Mouse (Mus musculus) stomach, postnatal 0 days (tissue): ENCODE measurements at regions not wholly inside any gene's neighbourhood (a gene's known extent, or its start where the extent isn't known, plus 50 kb on each side); places are given as distances from the start of the nearest gene placed in this dataset.

ENCODE experiments used
- ATAC-seq: fragments of 200-750 bp; cut with Nextera tagmentation; 2 replicates; pipeline ENCODE4 v1.8.0; 2017; ENCODE audit not compliant: low FRiP score, low TSS enrichment
- DNase-seq: peaks from one replicate; pipeline ENCODE4 v3.0.0-alpha.2; 2016; ENCODE audit warnings: low spot score
- H3K27ac ChIP-seq: fragments of 300-500 bp; sonication (generic); replicated peaks from 2 replicates; pipeline ENCODE4 v1.5.1; 2014; ENCODE audit warnings: mild to moderate bottlenecking, control low read depth
- H3K27me3 ChIP-seq: fragments of 300-500 bp; sonication (generic); 2 replicates; pipeline ENCODE4 v1.6.1; 2014; ENCODE audit warnings: low read length; ENCODE audit not compliant: control insufficient read depth, insufficient read depth
- H3K36me3 ChIP-seq: fragments of 300-500 bp; sonication (generic); 2 replicates; pipeline ENCODE4 v1.6.1; 2014; ENCODE audit warnings: low read length, mixed read lengths; ENCODE audit not compliant: control insufficient read depth, insufficient read depth
- H3K4me1 ChIP-seq: fragments of 300-500 bp; sonication (generic); replicated peaks from 2 replicates; pipeline ENCODE4 v1.6.1; 2014; ENCODE audit warnings: antibody characterized with exemption; ENCODE audit not compliant: control insufficient read depth, insufficient read depth
- H3K4me2 ChIP-seq: fragments of 300-500 bp; sonication (generic); replicated peaks from 2 replicates; pipeline ENCODE4 v1.6.1; 2014; ENCODE audit warnings: low read depth, mild to moderate bottlenecking, control low read depth, moderate library complexity
- H3K4me3 ChIP-seq: fragments of 300-500 bp; sonication (generic); 2 replicates; pipeline ENCODE4 v1.5.1; 2014; ENCODE audit warnings: low read depth, low read length, control low read depth
- H3K9ac ChIP-seq: fragments of 300-500 bp; sonication (generic); 2 replicates; pipeline ENCODE4 v1.6.1; 2014; ENCODE audit warnings: mild to moderate bottlenecking, low read length, control low read depth, mixed read lengths
- H3K9me3 ChIP-seq: fragments of 300-500 bp; sonication (generic); 2 replicates; pipeline ENCODE4 v1.6.1; 2016; ENCODE audit warnings: low read length; ENCODE audit not compliant: control insufficient read depth
- CTCF ChIP-seq: IDR thresholded peaks from 2 replicates; pipeline ENCODE4 v1.5.1; 2016; ENCODE audit warnings: antibody characterized with exemption, low read depth, mild to moderate bottlenecking, moderate library complexity
- EP300 ChIP-seq: optimal IDR thresholded peaks from 2 replicates; pipeline ENCODE3; 2016; ENCODE audit warnings: antibody characterized with exemption
- WGBS: fragments of 180-500 bp; shearing (Covaris S2); extraction: QIAGEN DNeasy Blood & Tissue Kit; methylation state at CpG from one replicate; pipeline ENCODE4 v1.1.7; 2014; 5-methylcytosine and 5-hydroxymethylcytosine counted together

- no peak for TF ChIP-seq EP300
- no peak for TF ChIP-seq CTCF
- no peak overlapping the region for H3K9ac ChIP-seq
- no peaks in the 10 kb centered on the region for H3K36me3 ChIP-seq
- H3K4me2 ChIP-seq: no peak overlapping the region
- no peak overlapping the region for H3K27ac ChIP-seq
- H3K4me3 ChIP-seq: no peak overlapping the region
- H3K4me1 ChIP-seq: no peaks in the 10 kb centered on the region
- WGBS: 71% methylated on average over 6 of the region's 6 CpGs
- no peaks in the 10 kb centered on the region for H3K27me3 ChIP-seq
- ATAC-seq (no peak), DNase-seq (no peak)
- no peaks in the 10 kb centered on the region for H3K9me3 ChIP-seq
Observed at GRCm38 (mm10) chr8:89392749-89393148, 348.8 kb upstream of the Sall1 start.

DNA sequence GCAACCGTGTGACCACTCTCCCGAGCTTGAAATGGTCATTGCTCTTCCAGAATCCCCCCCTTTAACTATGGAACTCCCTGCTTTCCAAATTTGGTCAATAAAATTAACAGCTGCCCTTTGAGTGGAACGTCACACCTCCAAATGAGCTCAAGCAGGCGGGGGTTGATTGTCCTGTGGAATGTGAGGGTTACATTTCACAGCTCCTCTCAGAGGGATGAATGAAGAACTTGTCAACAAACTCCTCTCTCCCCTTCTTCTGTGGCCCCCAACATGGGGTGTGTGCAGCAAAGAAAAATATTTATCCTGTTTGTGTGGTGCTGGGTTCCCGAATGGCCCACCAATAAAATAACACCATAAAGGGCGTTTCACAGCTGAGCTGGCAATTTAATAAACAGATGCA is 344.8 kb upstream of the Sall1 start:
- no peak overlapping the region for H3K9ac ChIP-seq
- ATAC-seq (no peak), DNase-seq (no peak)
- H3K27me3 ChIP-seq: no peaks in the 10 kb centered on the region
- H3K27ac ChIP-seq: no peak overlapping the region
- H3K4me2 ChIP-seq: no peak overlapping the region
- no peaks in the 10 kb centered on the region for H3K36me3 ChIP-seq
- TF ChIP-seq CTCF (no peak), EP300 (no peak)
- H3K4me3 ChIP-seq: no peak overlapping the region
- 33% methylated on average over 6 of the region's 6 CpGs for WGBS
- H3K9me3 ChIP-seq: no peaks in the 10 kb centered on the region
- no peaks in the 10 kb centered on the region for H3K4me1 ChIP-seq

- WGBS: 26% methylated on average over 8 of the region's 8 CpGs
- H3K4me3 ChIP-seq: no peak overlapping the region
- H3K9ac ChIP-seq: no peak overlapping the region
- no peak for ATAC-seq
- no peaks in the 10 kb centered on the region for H3K9me3 ChIP-seq
- no peak overlapping the region for H3K27ac ChIP-seq
- no peak for DNase-seq
- TF ChIP-seq CTCF (no peak), EP300 (no peak)
- H3K4me2 ChIP-seq: no peak overlapping the region
- H3K4me1 ChIP-seq: no peaks in the 10 kb centered on the region
- H3K36me3 ChIP-seq: no peaks in the 10 kb centered on the region
- no peaks in the 10 kb centered on the region for H3K27me3 ChIP-seq
Observed at GRCm38 (mm10) chr8:89387295-89387694, 343.3 kb upstream of the Sall1 start.

GRCm38 (mm10) chr8:89385028-89385427 is 341.1 kb upstream of the Sall1 start:
- no peaks in the 10 kb centered on the region for H3K9me3 ChIP-seq
- 74% methylated on average over 5 of the region's 5 CpGs for WGBS
- no peaks in the 10 kb centered on the region for H3K27me3 ChIP-seq
- no peak overlapping the region for H3K4me2 ChIP-seq
- no peaks in the 10 kb centered on the region for H3K4me1 ChIP-seq
- no peak overlapping the region for H3K27ac ChIP-seq
- no peak for DNase-seq
- TF ChIP-seq EP300 (no peak), CTCF (no peak)
- H3K36me3 ChIP-seq: no peaks in the 10 kb centered on the region
- no peak overlapping the region for H3K4me3 ChIP-seq
- H3K9ac ChIP-seq: no peak overlapping the region
- no peak for ATAC-seq

- H3K27ac ChIP-seq: no peak overlapping the region
- no peaks in the 10 kb centered on the region for H3K36me3 ChIP-seq
- TF ChIP-seq EP300 (no peak), CTCF (no peak)
- DNase-seq (no peak), ATAC-seq (no peak)
- no peak overlapping the region for H3K4me3 ChIP-seq
- no peak overlapping the region for H3K9ac ChIP-seq
- no peaks in the 10 kb centered on the region for H3K27me3 ChIP-seq
- WGBS: 76% methylated on average over 5 of the region's 5 CpGs
- H3K4me1 ChIP-seq: no peaks in the 10 kb centered on the region
- H3K4me2 ChIP-seq: no peak overlapping the region
- no peaks in the 10 kb centered on the region for H3K9me3 ChIP-seq
Observed at GRCm38 (mm10) chr8:89383781-89384180, 339.8 kb upstream of the Sall1 start.

DNA sequence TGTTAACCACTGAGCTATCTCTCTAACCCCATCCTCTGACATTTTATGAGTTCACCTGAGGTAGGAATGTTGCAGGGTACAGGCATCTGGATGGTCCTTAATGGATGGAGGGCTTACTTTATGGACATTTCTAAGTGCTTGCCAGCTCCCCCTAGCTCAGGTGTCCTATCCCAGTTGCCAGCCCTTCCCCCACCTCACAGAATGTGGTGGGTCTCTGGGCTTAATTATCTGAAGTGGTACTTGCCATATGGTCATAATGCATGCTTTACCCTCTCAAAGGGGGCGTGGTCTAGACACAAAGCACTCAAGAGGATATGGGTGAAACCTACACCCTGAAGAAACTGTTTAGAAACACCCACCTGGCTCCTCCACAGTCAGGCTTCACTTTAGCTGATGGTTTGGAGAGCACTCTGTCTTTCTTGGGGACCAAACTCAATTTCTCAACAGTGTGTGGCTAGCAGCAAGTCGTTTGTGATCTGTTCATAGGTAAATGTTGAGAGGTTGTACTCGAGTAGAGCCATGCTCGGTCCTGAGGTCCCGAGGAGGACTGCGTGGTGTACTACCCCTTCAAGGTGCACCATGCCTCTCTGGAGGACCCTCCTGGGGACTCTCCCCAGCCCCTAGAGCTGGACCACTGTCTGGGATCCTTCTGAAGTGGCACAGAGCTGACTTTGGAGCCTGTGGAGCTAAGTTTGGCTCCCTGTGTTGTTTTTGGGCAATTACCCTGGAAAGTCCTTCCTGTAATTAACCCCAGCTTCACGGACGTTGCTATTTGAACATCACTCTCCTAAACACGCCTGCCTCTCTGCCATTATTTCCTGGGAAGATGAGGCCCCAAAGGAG is 338.8 kb upstream of the Sall1 start:
- ATAC-seq (no peak), DNase-seq (no peak)
- Histone ChIP-seq H3K4me3 (no peak overlapping the region), H3K9ac (no peak overlapping the region), H3K4me1 (no peaks in the 10 kb centered on the region), H3K27ac (no peak overlapping the region), H3K36me3 (no peaks in the 10 kb centered on the region), H3K4me2 (no peak overlapping the region), H3K9me3 (no peaks in the 10 kb centered on the region), H3K27me3 (no peaks in the 10 kb centered on the region)
- 57% methylated on average over 9 of the region's 9 CpGs for WGBS
- TF ChIP-seq CTCF (no peak), EP300 (no peak)
